ENCODE assay signal across 20 mouse cellular contexts in genomic region chr1:139032411-139032810, GRCm38 (mm10).
DNase-seq lines count a peak whose midpoint lies in the region; ATAC-seq and TF ChIP-seq lines count a peak whose summit lies in the region.
"Had no signal": no experiment of that assay in that cellular context is flagged by ENCODE, and none has a peak within 500 bp of the region (broad histone marks: within the 10 kb centered on the region; RNA-seq: fewer than 3 reads in every experiment).

No protein-coding gene starts in this region.

- H3K27ac ChIP-seq in liver, adult 2 months (replicated peaks; ENCODE audit: insufficient read depth, low read depth, low read length), result no peak overlapping the region
- H3K27ac ChIP-seq in liver, embryonic 11.5 days (ENCODE audit: low read depth, low read length), result no peak overlapping the region
- H3K27ac ChIP-seq in kidney, embryonic 16.5 days (ENCODE audit: low read length), result no peak overlapping the region
- H3K27ac ChIP-seq: embryonic facial prominence, embryonic 13.5 days; forebrain, embryonic 10.5 days; forebrain, embryonic 12.5 days had no signal

- TF ChIP-seq POLR2A in liver, adult 2 months (IDR thresholded peaks at IDR 0.05; ENCODE audit: extremely low read depth, insufficient read depth, low read length), result no peak

- ATAC-seq in liver, embryonic 11.5 days (replicated peaks; ENCODE audit: low FRiP score), result no peak
- ATAC-seq in kidney, embryonic 16.5 days (ENCODE audit: low FRiP score, low TSS enrichment), result no peak
- ATAC-seq in monocyte, adult 5-6 weeks (replicated peaks; ENCODE audit: insufficient number of reproducible peaks, low FRiP score, low TSS enrichment, poor library complexity, severe bottlenecking), result no peak
- ATAC-seq: forebrain, embryonic 14.5 days; forebrain, embryonic 16.5 days; Patski had no signal

- no peaks in the 10 kb centered on the region for H3K4me1 ChIP-seq in liver, adult 2 months (ENCODE audit: control insufficient read depth, insufficient read depth, low read length)
- no peaks in the 10 kb centered on the region for H3K4me1 ChIP-seq in liver, embryonic 11.5 days (replicated peaks; ENCODE audit: control insufficient read depth, insufficient read depth, low read length)
- H3K4me1 ChIP-seq in kidney, embryonic 16.5 days (ENCODE audit: insufficient read depth, low read length), result 0 out of 2 replicates have a peak, but pooled peaks cover 3% of the 10 kb centered on the region
- H3K4me1 ChIP-seq: embryonic facial prominence, embryonic 13.5 days had no signal

- H3K4me3 ChIP-seq in liver, adult 2 months (ENCODE audit: insufficient read depth, low read depth, low read length), result no peak overlapping the region
- H3K4me3 ChIP-seq in liver, embryonic 11.5 days (ENCODE audit: low read depth, low read length), result no peak overlapping the region
- no peak overlapping the region for H3K4me3 ChIP-seq in kidney, embryonic 16.5 days (ENCODE audit: low read length)
- H3K4me3 ChIP-seq: embryonic facial prominence, embryonic 13.5 days; forebrain, embryonic 10.5 days; forebrain, embryonic 12.5 days had no signal

- no peaks in the 10 kb centered on the region for H3K27me3 ChIP-seq in liver, adult 2 months (ENCODE audit: control insufficient read depth, insufficient read depth, low read length)
- no peaks in the 10 kb centered on the region for H3K27me3 ChIP-seq in liver, embryonic 11.5 days (replicated peaks; ENCODE audit: control insufficient read depth, insufficient read depth, low read length)
- H3K27me3 ChIP-seq in kidney, embryonic 16.5 days (ENCODE audit: insufficient read depth, low read length), result no peaks in the 10 kb centered on the region
- H3K27me3 ChIP-seq: embryonic facial prominence, embryonic 13.5 days; forebrain, embryonic 12.5 days; Patski had no signal

- no peaks in the 10 kb centered on the region for H3K9me3 ChIP-seq in liver, embryonic 11.5 days (ENCODE audit: control insufficient read depth, low read length)
- H3K9me3 ChIP-seq in kidney, embryonic 16.5 days (ENCODE audit: low read length), result no peaks in the 10 kb centered on the region
- H3K9me3 ChIP-seq: embryonic facial prominence, embryonic 13.5 days; forebrain, embryonic 10.5 days; forebrain, embryonic 12.5 days had no signal

- TF ChIP-seq CTCF in liver, adult 2 months (IDR thresholded peaks at IDR 0.05; ENCODE audit: low read depth, low read length), result no peak

- no peak overlapping the region for H3K9ac ChIP-seq in liver, adult 2 months (ENCODE audit: low read depth, low read length)
- no peak overlapping the region for H3K9ac ChIP-seq in liver, embryonic 11.5 days (ENCODE audit: low read depth, low read length)
- H3K9ac ChIP-seq in kidney, embryonic 16.5 days (replicated peaks; ENCODE audit: low read length), result no peak overlapping the region
- H3K9ac ChIP-seq: embryonic facial prominence, embryonic 13.5 days; forebrain, embryonic 12.5 days had no signal

- peak; percentile 91 for DNase-seq in liver, adult 2 months (ENCODE audit: extremely low read depth, low read depth, low spot score)
- DNase-seq in liver, embryonic 11.5 days (ENCODE audit: low spot score), result no peak
- DNase-seq in NIH3T3 (ENCODE audit: low read depth) (peak; percentile 51), adipocyte (ENCODE audit: low spot score) (peak; percentile 4)
- DNase-seq: adrenal gland, adult 8-10 months; adrenal gland, postnatal 14 days; adrenal gland, postnatal 36 days; cerebellum, adult 11-12 months; cerebellum, adult 2 months; cerebellum, adult 9-10 months; cerebellum, postnatal 10 days; cerebellum, postnatal 25 days had no signal

- H3K4me2 ChIP-seq in liver, embryonic 11.5 days, result no peak overlapping the region
- no peak overlapping the region for H3K4me2 ChIP-seq in kidney, embryonic 16.5 days (replicated peaks; ENCODE audit: low read depth, low read length)
- H3K4me2 ChIP-seq: embryonic facial prominence, embryonic 13.5 days; forebrain, embryonic 12.5 days had no signal

- H3K36me3 ChIP-seq in liver, adult 2 months (ENCODE audit: control insufficient read depth, insufficient read depth, low read length), result no peaks in the 10 kb centered on the region
- no peaks in the 10 kb centered on the region for H3K36me3 ChIP-seq in liver, embryonic 11.5 days (ENCODE audit: control insufficient read depth, insufficient read depth, low read length)
- no peaks in the 10 kb centered on the region for H3K36me3 ChIP-seq in kidney, embryonic 16.5 days (ENCODE audit: insufficient read depth, low read length)
- H3K36me3 ChIP-seq: embryonic facial prominence, embryonic 13.5 days; forebrain, embryonic 10.5 days; forebrain, embryonic 12.5 days had no signal

- 15% methylated on average over 1 of the region's 1 CpGs for WGBS in liver, adult 2 months
- WGBS in liver, embryonic 11.5 days, result 91% methylated on average over 1 of the region's 1 CpGs
- WGBS in kidney, embryonic 16.5 days, result 85% methylated on average over 1 of the region's 1 CpGs

- peaks cover 10% of the 10 kb centered on the region for H3K79me2 ChIP-seq in liver, adult 2 months (ENCODE audit: control insufficient read depth, insufficient read depth, low read length)
